Mouse (Mus musculus): Measurements from ENCODE around the gene Wdr11. TPM values are rescaled to one million over a fixed set of nuclear protein-coding genes. Genes with fewer than 3 reads are reported as not detected.

Gene Wdr11
- polyA plus RNA-seq, 1 experiment, result 26.8 TPM

- H3K4me1 ChIP-seq (ENCODE audit: control insufficient read depth, insufficient read depth, low read length), result no peaks in the 10 kb centered on the region
- H3K36me3 ChIP-seq (ENCODE audit: control insufficient read depth, insufficient read depth, low read length), result peaks cover 4% of the 10 kb centered on the region
- TF ChIP-seq CTCF (conservative IDR thresholded peaks at IDR 0.05; ENCODE audit: insufficient read depth, insufficient read length, low read depth, low read length) (no peak), POLR2A (IDR thresholded peaks at IDR 0.05; ENCODE audit: low read depth, low read length) (no peak)
- 88% methylated on average over 8 of the region's 8 CpGs for WGBS
- no peak for DNase-seq
- H3K27ac ChIP-seq (ENCODE audit: insufficient read depth, low read depth, low read length), result no peak overlapping the region
- no peak overlapping the region for H3K4me3 ChIP-seq (ENCODE audit: insufficient read depth, low read depth, low read length)
- no peaks in the 10 kb centered on the region for H3K27me3 ChIP-seq (replicated peaks; ENCODE audit: control insufficient read depth, insufficient read depth, low read length)
These were observed 14.6 kb downstream of the Wdr11 start for GRCm38 (mm10) chr7:129606291-129606690.

- Histone ChIP-seq H3K4me1 (ENCODE audit: control insufficient read depth, insufficient read depth, low read length) (no peaks in the 10 kb centered on the region), H3K4me3 (ENCODE audit: insufficient read depth, low read depth, low read length) (no peak overlapping the region), H3K36me3 (ENCODE audit: control insufficient read depth, insufficient read depth, low read length) (peaks cover 11% of the 10 kb centered on the region), H3K27ac (ENCODE audit: insufficient read depth, low read depth, low read length) (no peak overlapping the region), H3K27me3 (replicated peaks; ENCODE audit: control insufficient read depth, insufficient read depth, low read length) (no peaks in the 10 kb centered on the region)
- TF ChIP-seq CTCF (conservative IDR thresholded peaks at IDR 0.05; ENCODE audit: insufficient read depth, insufficient read length, low read depth, low read length) (no peak), POLR2A (IDR thresholded peaks at IDR 0.05; ENCODE audit: low read depth, low read length) (no peak)
- 83% methylated on average over 5 of the region's 5 CpGs for WGBS
- no peak for DNase-seq
These were observed 29.5 kb downstream of the Wdr11 start for GRCm38 (mm10) chr7:129621141-129621540.

GRCm38 (mm10) chr7:129630351-129630750 is 38.7 kb downstream of the Wdr11 start:
- Histone ChIP-seq H3K4me1 (ENCODE audit: control insufficient read depth, insufficient read depth, low read length) (no peaks in the 10 kb centered on the region), H3K4me3 (ENCODE audit: insufficient read depth, low read depth, low read length) (no peak overlapping the region), H3K27me3 (replicated peaks; ENCODE audit: control insufficient read depth, insufficient read depth, low read length) (no peaks in the 10 kb centered on the region), H3K27ac (ENCODE audit: insufficient read depth, low read depth, low read length) (no peak overlapping the region), H3K36me3 (ENCODE audit: control insufficient read depth, insufficient read depth, low read length) (peaks cover 9% of the 10 kb centered on the region)
- DNase-seq, result no peak
- TF ChIP-seq CTCF (conservative IDR thresholded peaks at IDR 0.05; ENCODE audit: insufficient read depth, insufficient read length, low read depth, low read length) (no peak), POLR2A (IDR thresholded peaks at IDR 0.05; ENCODE audit: low read depth, low read length) (no peak)
- WGBS, result 95% methylated on average over 7 of the region's 7 CpGs

GRCm38 (mm10) chr7:129631453-129631852 is 39.8 kb downstream of the Wdr11 start:
- H3K36me3 ChIP-seq (ENCODE audit: control insufficient read depth, insufficient read depth, low read length), result peaks cover 5% of the 10 kb centered on the region
- WGBS, result 86% methylated on average over 6 of the region's 6 CpGs

GRCm38 (mm10) chr7:129635898-129636640 is 44.4 kb downstream of the Wdr11 start:
- TF ChIP-seq CTCF (conservative IDR thresholded peaks at IDR 0.05; ENCODE audit: insufficient read depth, insufficient read length, low read depth, low read length) (no peak), POLR2A (IDR thresholded peaks at IDR 0.05; ENCODE audit: low read depth, low read length) (no peak)
- DNase-seq, result no peak
- H3K36me3 ChIP-seq (ENCODE audit: control insufficient read depth, insufficient read depth, low read length), result peaks cover 4% of the 10 kb centered on the region
- 64% methylated on average over 12 of the region's 12 CpGs for WGBS
- H3K4me1 ChIP-seq (ENCODE audit: control insufficient read depth, insufficient read depth, low read length), result peaks cover 18% of the 10 kb centered on the region; the same call in 1 of the 2 replicates
- H3K27me3 ChIP-seq (replicated peaks; ENCODE audit: control insufficient read depth, insufficient read depth, low read length), result no peaks in the 10 kb centered on the region
- no peak overlapping the region for H3K4me3 ChIP-seq (ENCODE audit: insufficient read depth, low read depth, low read length)
- no peak overlapping the region for H3K27ac ChIP-seq (ENCODE audit: insufficient read depth, low read depth, low read length)

More at GRCm38 (mm10) chr7:129631453-129631852, 39.8 kb downstream of the Wdr11 start:
- no peak for DNase-seq
- H3K4me3 ChIP-seq (ENCODE audit: insufficient read depth, low read depth, low read length), result no peak overlapping the region
- no peaks in the 10 kb centered on the region for H3K4me1 ChIP-seq (ENCODE audit: control insufficient read depth, insufficient read depth, low read length)
- H3K27ac ChIP-seq (ENCODE audit: insufficient read depth, low read depth, low read length), result no peak overlapping the region
- no peak for TF ChIP-seq CTCF (conservative IDR thresholded peaks at IDR 0.05; ENCODE audit: insufficient read depth, insufficient read length, low read depth, low read length)
- no peak for TF ChIP-seq POLR2A (IDR thresholded peaks at IDR 0.05; ENCODE audit: low read depth, low read length)
- H3K27me3 ChIP-seq (replicated peaks; ENCODE audit: control insufficient read depth, insufficient read depth, low read length), result no peaks in the 10 kb centered on the region

- Histone ChIP-seq H3K27me3 (replicated peaks; ENCODE audit: control insufficient read depth, insufficient read depth, low read length) (no peaks in the 10 kb centered on the region), H3K27ac (ENCODE audit: insufficient read depth, low read depth, low read length) (no peak overlapping the region), H3K36me3 (ENCODE audit: control insufficient read depth, insufficient read depth, low read length) (peaks cover 4% of the 10 kb centered on the region), H3K4me3 (ENCODE audit: insufficient read depth, low read depth, low read length) (no peak overlapping the region), H3K4me1 (ENCODE audit: control insufficient read depth, insufficient read depth, low read length) (peaks cover 18% of the 10 kb centered on the region; the same call in 1 of the 2 replicates)
- DNase-seq, result no peak
- no peak for TF ChIP-seq CTCF (conservative IDR thresholded peaks at IDR 0.05; ENCODE audit: insufficient read depth, insufficient read length, low read depth, low read length)
- TF ChIP-seq POLR2A (IDR thresholded peaks at IDR 0.05; ENCODE audit: low read depth, low read length), result no peak
- 40% methylated on average over 9 of the region's 9 CpGs for WGBS
These were observed 45.3 kb downstream of the Wdr11 start for GRCm38 (mm10) chr7:129636992-129637391.

GRCm38 (mm10) chr7:129637906-129638475 is 46.3 kb downstream of the Wdr11 start:
- DNase-seq, result peak; percentile 61
- H3K27ac ChIP-seq (ENCODE audit: insufficient read depth, low read depth, low read length), result peak overlapping the region; percentile 67
- WGBS, result 70% methylated on average over 5 of the region's 5 CpGs
- no peaks in the 10 kb centered on the region; the same call in 1 of the 2 replicates for H3K36me3 ChIP-seq (ENCODE audit: control insufficient read depth, insufficient read depth, low read length)
- H3K27me3 ChIP-seq (replicated peaks; ENCODE audit: control insufficient read depth, insufficient read depth, low read length), result no peaks in the 10 kb centered on the region
- TF ChIP-seq POLR2A (IDR thresholded peaks at IDR 0.05; ENCODE audit: low read depth, low read length) (no peak), CTCF (conservative IDR thresholded peaks at IDR 0.05; ENCODE audit: insufficient read depth, insufficient read length, low read depth, low read length) (no peak)
- H3K4me3 ChIP-seq (ENCODE audit: insufficient read depth, low read depth, low read length), result no peak overlapping the region
- H3K4me1 ChIP-seq (ENCODE audit: control insufficient read depth, insufficient read depth, low read length), result peaks cover 18% of the 10 kb centered on the region; the same call in 1 of the 2 replicates
